Mouse (Mus musculus): ENCODE measurements around the gene Nelfb. TPM values are rescaled to one million over a fixed set of nuclear protein-coding genes. Genes with fewer than 3 reads are reported as not detected.

The Nelfb gene
- polyA plus RNA-seq, 1 experiment: 37.2 TPM

GRCm38 (mm10) chr2:25170326-25171100 lies 40.8 kb downstream of the Nelfb start:
- Histone ChIP-seq H3K4me3 (ENCODE audit: low read depth, low read length) (no peak overlapping the region), H3K4me1 (ENCODE audit: control insufficient read depth, insufficient read depth, insufficient read length, low read length) (peaks cover 58% of the 10 kb centered on the region), H3K36me3 (ENCODE audit: control insufficient read depth, insufficient read depth, low read length) (no peaks in the 10 kb centered on the region), H3K27ac (ENCODE audit: insufficient read depth, low read depth, low read length) (no peak overlapping the region), H3K27me3 (ENCODE audit: control insufficient read depth, insufficient read depth, low read length) (no peaks in the 10 kb centered on the region)
- 23% methylated on average over 10 of the region's 10 CpGs for WGBS
- TF ChIP-seq CTCF (IDR thresholded peaks at IDR 0.05; ENCODE audit: extremely low read depth, insufficient read length, insufficient replicate concordance, low read depth, low read length) (no peak), POLR2A (IDR thresholded peaks at IDR 0.05; ENCODE audit: low read depth, low read length) (no peak)

GRCm38 (mm10) chr2:25169778-25170177 lies 41.5 kb downstream of the Nelfb start:
- no peak for TF ChIP-seq CTCF (IDR thresholded peaks at IDR 0.05; ENCODE audit: extremely low read depth, insufficient read length, insufficient replicate concordance, low read depth, low read length)
- TF ChIP-seq POLR2A (IDR thresholded peaks at IDR 0.05; ENCODE audit: low read depth, low read length): no peak
- H3K27ac ChIP-seq (ENCODE audit: insufficient read depth, low read depth, low read length): no peak overlapping the region
- H3K27me3 ChIP-seq (ENCODE audit: control insufficient read depth, insufficient read depth, low read length): no peaks in the 10 kb centered on the region
- no peak overlapping the region for H3K4me3 ChIP-seq (ENCODE audit: low read depth, low read length)
- peaks cover 53% of the 10 kb centered on the region for H3K4me1 ChIP-seq (ENCODE audit: control insufficient read depth, insufficient read depth, insufficient read length, low read length)
- 47% methylated on average over 5 of the region's 5 CpGs for WGBS
- H3K36me3 ChIP-seq (ENCODE audit: control insufficient read depth, insufficient read depth, low read length): no peaks in the 10 kb centered on the region

GRCm38 (mm10) chr2:25168665-25168978 lies 42.7 kb downstream of the Nelfb start:
- Histone ChIP-seq H3K4me3 (ENCODE audit: low read depth, low read length) (no peak overlapping the region), H3K36me3 (ENCODE audit: control insufficient read depth, insufficient read depth, low read length) (no peaks in the 10 kb centered on the region), H3K4me1 (ENCODE audit: control insufficient read depth, insufficient read depth, insufficient read length, low read length) (peaks cover 43% of the 10 kb centered on the region), H3K27ac (ENCODE audit: insufficient read depth, low read depth, low read length) (no peak overlapping the region), H3K27me3 (ENCODE audit: control insufficient read depth, insufficient read depth, low read length) (no peaks in the 10 kb centered on the region)
- TF ChIP-seq CTCF (IDR thresholded peaks at IDR 0.05; ENCODE audit: extremely low read depth, insufficient read length, insufficient replicate concordance, low read depth, low read length) (no peak), POLR2A (IDR thresholded peaks at IDR 0.05; ENCODE audit: low read depth, low read length) (no peak)
- 24% methylated on average over 2 of the region's 2 CpGs for WGBS

- no peak overlapping the region for H3K27ac ChIP-seq (ENCODE audit: insufficient read depth, low read depth, low read length)
- H3K4me1 ChIP-seq (ENCODE audit: control insufficient read depth, insufficient read depth, insufficient read length, low read length): peaks cover 40% of the 10 kb centered on the region
- TF ChIP-seq POLR2A (IDR thresholded peaks at IDR 0.05; ENCODE audit: low read depth, low read length) (no peak), CTCF (IDR thresholded peaks at IDR 0.05; ENCODE audit: extremely low read depth, insufficient read length, insufficient replicate concordance, low read depth, low read length) (no peak)
- no peaks in the 10 kb centered on the region for H3K36me3 ChIP-seq (ENCODE audit: control insufficient read depth, insufficient read depth, low read length)
- peak overlapping the region; percentile 58 for H3K4me3 ChIP-seq (ENCODE audit: low read depth, low read length)
- WGBS: 4% methylated on average over 37 of the region's 41 CpGs
- H3K27me3 ChIP-seq (ENCODE audit: control insufficient read depth, insufficient read depth, low read length): no peaks in the 10 kb centered on the region
Observed at GRCm38 (mm10) chr2:25167919-25168664, 43.2 kb downstream of the Nelfb start.

GRCm38 (mm10) chr2:25167481-25167880 lies 43.8 kb downstream of the Nelfb start:
- peak overlapping the region; percentile 58 for H3K4me3 ChIP-seq (ENCODE audit: low read depth, low read length)
- H3K36me3 ChIP-seq (ENCODE audit: control insufficient read depth, insufficient read depth, low read length): no peaks in the 10 kb centered on the region
- 24% methylated on average over 4 of the region's 4 CpGs for WGBS
- no peak for TF ChIP-seq POLR2A (IDR thresholded peaks at IDR 0.05; ENCODE audit: low read depth, low read length)
- no peak for TF ChIP-seq CTCF (IDR thresholded peaks at IDR 0.05; ENCODE audit: extremely low read depth, insufficient read length, insufficient replicate concordance, low read depth, low read length)
- peaks cover 34% of the 10 kb centered on the region for H3K4me1 ChIP-seq (ENCODE audit: control insufficient read depth, insufficient read depth, insufficient read length, low read length)
- H3K27ac ChIP-seq (ENCODE audit: insufficient read depth, low read depth, low read length): no peak overlapping the region
- H3K27me3 ChIP-seq (ENCODE audit: control insufficient read depth, insufficient read depth, low read length): no peaks in the 10 kb centered on the region

- Histone ChIP-seq H3K36me3 (ENCODE audit: control insufficient read depth, insufficient read depth, low read length) (no peaks in the 10 kb centered on the region), H3K27ac (ENCODE audit: insufficient read depth, low read depth, low read length) (no peak overlapping the region), H3K27me3 (ENCODE audit: control insufficient read depth, insufficient read depth, low read length) (no peaks in the 10 kb centered on the region), H3K4me1 (ENCODE audit: control insufficient read depth, insufficient read depth, insufficient read length, low read length) (peaks cover 9% of the 10 kb centered on the region), H3K4me3 (ENCODE audit: low read depth, low read length) (no peak overlapping the region)
- TF ChIP-seq CTCF (IDR thresholded peaks at IDR 0.05; ENCODE audit: extremely low read depth, insufficient read length, insufficient replicate concordance, low read depth, low read length) (no peak), POLR2A (IDR thresholded peaks at IDR 0.05; ENCODE audit: low read depth, low read length) (no peak)
- WGBS: 67% methylated on average over 2 of the region's 2 CpGs
Observed at GRCm38 (mm10) chr2:25157655-25158054, 53.6 kb downstream of the Nelfb start.

- H3K4me3 ChIP-seq (ENCODE audit: low read depth, low read length): no peak overlapping the region
- WGBS: 16% methylated on average over 2 of the region's 2 CpGs
- no peaks in the 10 kb centered on the region for H3K27me3 ChIP-seq (ENCODE audit: control insufficient read depth, insufficient read depth, low read length)
- H3K4me1 ChIP-seq (ENCODE audit: control insufficient read depth, insufficient read depth, insufficient read length, low read length): peaks cover 9% of the 10 kb centered on the region
- peak overlapping the region; percentile 39; the same call in 1 of the 2 replicates for H3K27ac ChIP-seq (ENCODE audit: insufficient read depth, low read depth, low read length)
- no peaks in the 10 kb centered on the region for H3K36me3 ChIP-seq (ENCODE audit: control insufficient read depth, insufficient read depth, low read length)
- TF ChIP-seq POLR2A (IDR thresholded peaks at IDR 0.05; ENCODE audit: low read depth, low read length) (no peak), CTCF (IDR thresholded peaks at IDR 0.05; ENCODE audit: extremely low read depth, insufficient read length, insufficient replicate concordance, low read depth, low read length) (no peak)
Observed at GRCm38 (mm10) chr2:25156990-25157389, 54.3 kb downstream of the Nelfb start.
